Mouse (Mus musculus): ENCODE measurements around the gene Ube2d1. TPM values are rescaled to one million over a fixed set of nuclear protein-coding genes. Genes with fewer than 3 reads are reported as not detected.

Gene Ube2d1
- polyA plus RNA-seq, 1 experiment from 2014 or later, result 125 TPM

DNA sequence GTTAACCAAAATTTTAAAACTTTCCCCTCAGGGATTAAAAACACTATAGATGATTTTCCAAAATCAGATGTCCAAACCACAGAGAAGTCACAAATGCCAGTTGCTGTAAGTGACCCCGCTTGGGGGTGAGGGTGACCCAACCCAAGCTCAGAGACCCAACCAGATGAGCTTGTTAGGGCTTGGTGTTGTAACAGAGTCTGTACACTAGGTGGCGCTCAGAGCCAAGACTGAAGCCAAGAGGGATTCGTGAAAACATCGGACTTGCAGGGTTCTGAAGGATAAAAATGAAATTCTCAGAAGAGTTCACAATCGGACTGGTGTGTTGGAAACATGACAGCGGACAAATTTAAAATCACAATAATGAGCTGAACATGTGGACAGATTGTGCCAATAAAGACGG is 41.7 kb upstream of the Ube2d1 start:
- no peak overlapping the region for H3K27ac ChIP-seq (replicated peaks; ENCODE audit: low read depth, low read length)
- no peaks in the 10 kb centered on the region for H3K9me3 ChIP-seq (ENCODE audit: control insufficient read depth, low read length)
- WGBS, result 20% methylated on average over 7 of the region's 7 CpGs
- H3K4me3 ChIP-seq (ENCODE audit: low read depth, low read length), result no peak overlapping the region
- no peak overlapping the region for H3K4me2 ChIP-seq (ENCODE audit: low read depth, severe bottlenecking)
- H3K36me3 ChIP-seq (ENCODE audit: control insufficient read depth, insufficient read depth, low read length), result peaks cover 2% of the 10 kb centered on the region; the same call in 1 of the 2 replicates
- no peaks in the 10 kb centered on the region for H3K4me1 ChIP-seq (ENCODE audit: control insufficient read depth, insufficient read depth, low read length)
- no peak overlapping the region for H3K9ac ChIP-seq (ENCODE audit: low read length)
- DNase-seq (ENCODE audit: low spot score), result peak; percentile 85
- H3K27me3 ChIP-seq (ENCODE audit: control insufficient read depth, insufficient read depth, low read length), result no peaks in the 10 kb centered on the region
- ATAC-seq (ENCODE audit: insufficient number of reproducible peaks, low FRiP score, low TSS enrichment, low read depth), result no peak

DNA sequence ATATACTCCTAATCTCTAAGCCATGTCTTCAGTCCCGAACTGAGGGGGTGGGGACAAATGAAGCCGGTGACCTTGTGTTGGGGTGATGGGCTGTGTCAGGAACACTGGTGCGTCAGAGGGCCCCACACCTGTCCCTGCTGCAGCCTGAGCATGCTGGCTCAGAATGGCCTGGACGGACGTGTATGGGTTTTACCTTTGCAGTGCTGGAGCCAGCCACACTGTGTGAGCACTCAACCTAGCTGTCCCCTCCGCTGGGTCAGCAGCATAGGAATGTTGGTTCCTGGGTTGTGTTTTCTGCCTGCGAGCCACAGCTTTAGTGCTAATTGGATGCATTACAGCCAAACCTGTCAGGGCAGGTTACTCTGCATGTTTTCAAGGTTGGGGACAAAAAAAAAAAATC is 41.1 kb upstream of the Ube2d1 start:
- no peaks in the 10 kb centered on the region for H3K9me3 ChIP-seq (ENCODE audit: control insufficient read depth, low read length)
- 70% methylated on average over 7 of the region's 7 CpGs for WGBS
- no peak overlapping the region for H3K27ac ChIP-seq (replicated peaks; ENCODE audit: low read depth, low read length)
- ATAC-seq (ENCODE audit: insufficient number of reproducible peaks, low FRiP score, low TSS enrichment, low read depth) (no peak), DNase-seq (ENCODE audit: low spot score) (no peak)
- H3K4me3 ChIP-seq (ENCODE audit: low read depth, low read length), result no peak overlapping the region
- peaks cover 2% of the 10 kb centered on the region; the same call in 1 of the 2 replicates for H3K36me3 ChIP-seq (ENCODE audit: control insufficient read depth, insufficient read depth, low read length)
- no peak overlapping the region for H3K9ac ChIP-seq (ENCODE audit: low read length)
- H3K27me3 ChIP-seq (ENCODE audit: control insufficient read depth, insufficient read depth, low read length), result no peaks in the 10 kb centered on the region
- no peaks in the 10 kb centered on the region for H3K4me1 ChIP-seq (ENCODE audit: control insufficient read depth, insufficient read depth, low read length)
- no peak overlapping the region for H3K4me2 ChIP-seq (ENCODE audit: low read depth, severe bottlenecking)

DNA sequence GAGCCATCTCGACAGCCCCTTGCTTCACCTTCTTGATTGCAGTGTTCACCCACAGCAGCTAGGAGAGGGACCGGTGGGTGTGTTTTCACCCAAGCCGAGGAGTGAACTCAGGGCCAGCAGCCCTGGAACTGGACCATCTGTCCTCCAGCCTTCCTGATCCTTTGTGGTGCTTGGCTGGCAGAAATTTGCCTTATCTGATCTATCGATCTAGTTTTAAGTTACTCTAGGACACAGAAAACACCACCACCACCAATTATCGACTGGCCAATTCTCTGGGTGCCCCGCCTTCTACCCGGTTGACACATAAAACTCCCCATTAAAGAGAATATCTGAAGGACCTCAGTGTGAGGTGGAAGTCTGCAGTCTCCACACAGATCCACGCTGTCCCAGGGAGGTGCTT is 38.6 kb upstream of the Ube2d1 start:
- ATAC-seq (ENCODE audit: insufficient number of reproducible peaks, low FRiP score, low TSS enrichment, low read depth), result no peak
- no peak for DNase-seq (ENCODE audit: low spot score)
- Histone ChIP-seq H3K9ac (ENCODE audit: low read length) (no peak overlapping the region), H3K4me3 (ENCODE audit: low read depth, low read length) (no peak overlapping the region), H3K36me3 (ENCODE audit: control insufficient read depth, insufficient read depth, low read length) (no peaks in the 10 kb centered on the region), H3K9me3 (ENCODE audit: control insufficient read depth, low read length) (no peaks in the 10 kb centered on the region), H3K4me2 (ENCODE audit: low read depth, severe bottlenecking) (no peak overlapping the region), H3K27ac (replicated peaks; ENCODE audit: low read depth, low read length) (no peak overlapping the region), H3K27me3 (ENCODE audit: control insufficient read depth, insufficient read depth, low read length) (no peaks in the 10 kb centered on the region), H3K4me1 (ENCODE audit: control insufficient read depth, insufficient read depth, low read length) (no peaks in the 10 kb centered on the region)
- WGBS, result 86% methylated on average over 8 of the region's 8 CpGs

DNA sequence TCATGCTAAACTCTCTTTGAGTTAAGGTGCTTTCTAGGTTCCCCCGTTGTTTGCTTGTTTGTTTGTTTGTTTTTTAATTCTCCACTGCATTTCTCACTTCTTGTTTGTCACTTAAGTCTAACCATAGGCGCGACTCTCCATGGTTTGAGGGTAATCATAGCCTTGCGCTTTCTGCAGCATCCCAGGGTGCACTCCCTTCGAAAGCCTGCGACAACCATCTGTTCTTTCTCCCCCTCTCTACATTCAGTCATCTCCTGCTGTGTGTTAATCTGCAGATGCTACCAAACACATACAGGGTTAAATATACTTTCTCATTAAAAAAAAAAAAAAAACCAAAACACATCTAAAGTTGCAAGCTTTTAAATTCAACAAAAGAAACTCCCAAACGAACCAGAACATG is 31.4 kb upstream of the Ube2d1 start:
- Histone ChIP-seq H3K27me3 (ENCODE audit: control insufficient read depth, insufficient read depth, low read length) (no peaks in the 10 kb centered on the region), H3K9ac (ENCODE audit: low read length) (no peak overlapping the region), H3K4me1 (ENCODE audit: control insufficient read depth, insufficient read depth, low read length) (no peaks in the 10 kb centered on the region), H3K9me3 (ENCODE audit: control insufficient read depth, low read length) (no peaks in the 10 kb centered on the region), H3K4me3 (ENCODE audit: low read depth, low read length) (no peak overlapping the region), H3K4me2 (ENCODE audit: low read depth, severe bottlenecking) (no peak overlapping the region), H3K27ac (replicated peaks; ENCODE audit: low read depth, low read length) (no peak overlapping the region), H3K36me3 (ENCODE audit: control insufficient read depth, insufficient read depth, low read length) (no peaks in the 10 kb centered on the region)
- no peak for ATAC-seq (ENCODE audit: insufficient number of reproducible peaks, low FRiP score, low TSS enrichment, low read depth)
- WGBS, result 68% methylated on average over 7 of the region's 7 CpGs
- DNase-seq (ENCODE audit: low spot score), result no peak

DNA sequence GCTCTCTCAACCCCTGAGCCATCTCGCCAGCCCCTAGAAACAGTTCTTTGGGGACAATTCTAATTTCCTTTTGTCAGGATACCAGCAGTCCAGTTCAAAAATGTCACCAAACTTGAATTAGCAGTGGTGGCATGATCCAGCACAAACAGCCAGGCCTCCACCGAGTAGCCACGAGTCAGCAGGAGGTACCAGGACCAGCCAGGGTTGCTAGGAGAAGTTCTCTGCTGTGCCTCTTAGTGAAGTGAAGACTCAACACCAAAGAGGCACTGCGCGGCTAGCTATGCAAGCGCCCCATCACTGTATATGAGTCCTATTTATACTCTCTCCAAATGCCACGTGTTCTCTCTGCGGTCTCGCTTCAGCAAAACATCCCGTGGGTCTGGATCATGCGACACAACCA is 31.0 kb upstream of the Ube2d1 start:
- Histone ChIP-seq H3K9ac (ENCODE audit: low read length) (no peak overlapping the region), H3K27ac (replicated peaks; ENCODE audit: low read depth, low read length) (no peak overlapping the region), H3K4me1 (ENCODE audit: control insufficient read depth, insufficient read depth, low read length) (no peaks in the 10 kb centered on the region), H3K4me3 (ENCODE audit: low read depth, low read length) (no peak overlapping the region), H3K4me2 (ENCODE audit: low read depth, severe bottlenecking) (no peak overlapping the region), H3K9me3 (ENCODE audit: control insufficient read depth, low read length) (no peaks in the 10 kb centered on the region), H3K36me3 (ENCODE audit: control insufficient read depth, insufficient read depth, low read length) (no peaks in the 10 kb centered on the region), H3K27me3 (ENCODE audit: control insufficient read depth, insufficient read depth, low read length) (no peaks in the 10 kb centered on the region)
- ATAC-seq (ENCODE audit: insufficient number of reproducible peaks, low FRiP score, low TSS enrichment, low read depth) (no peak), DNase-seq (ENCODE audit: low spot score) (no peak)
- WGBS, result 79% methylated on average over 11 of the region's 11 CpGs

DNA sequence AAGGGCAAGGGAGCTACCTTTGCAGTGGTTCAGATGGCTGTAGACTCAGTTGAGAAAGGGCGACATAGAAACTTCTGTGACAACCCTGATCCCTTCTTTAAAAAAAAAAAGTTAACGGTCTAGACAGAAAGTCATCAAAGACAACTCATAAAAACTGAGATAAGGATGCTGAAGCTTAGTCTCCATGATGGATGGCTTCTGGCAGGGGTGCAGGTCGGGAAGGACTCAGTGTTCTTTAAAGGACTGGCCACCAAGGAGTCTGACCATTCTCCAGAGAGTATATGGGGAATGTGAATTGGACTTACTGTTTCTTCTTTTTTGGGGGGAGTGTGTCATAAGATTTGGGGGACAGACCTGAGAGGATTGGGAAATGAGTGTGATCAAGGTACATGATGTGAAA is 29.5 kb upstream of the Ube2d1 start:
- no peak overlapping the region for H3K4me3 ChIP-seq (ENCODE audit: low read depth, low read length)
- no peak overlapping the region for H3K9ac ChIP-seq (ENCODE audit: low read length)
- no peak overlapping the region for H3K4me2 ChIP-seq (ENCODE audit: low read depth, severe bottlenecking)
- H3K36me3 ChIP-seq (ENCODE audit: control insufficient read depth, insufficient read depth, low read length), result no peaks in the 10 kb centered on the region
- ATAC-seq (ENCODE audit: insufficient number of reproducible peaks, low FRiP score, low TSS enrichment, low read depth) (no peak), DNase-seq (ENCODE audit: low spot score) (no peak)
- no peaks in the 10 kb centered on the region for H3K4me1 ChIP-seq (ENCODE audit: control insufficient read depth, insufficient read depth, low read length)
- H3K27me3 ChIP-seq (ENCODE audit: control insufficient read depth, insufficient read depth, low read length), result no peaks in the 10 kb centered on the region
- no peak overlapping the region for H3K27ac ChIP-seq (replicated peaks; ENCODE audit: low read depth, low read length)
- no peaks in the 10 kb centered on the region for H3K9me3 ChIP-seq (ENCODE audit: control insufficient read depth, low read length)
- WGBS, result 64% methylated on average over 3 of the region's 3 CpGs

DNA sequence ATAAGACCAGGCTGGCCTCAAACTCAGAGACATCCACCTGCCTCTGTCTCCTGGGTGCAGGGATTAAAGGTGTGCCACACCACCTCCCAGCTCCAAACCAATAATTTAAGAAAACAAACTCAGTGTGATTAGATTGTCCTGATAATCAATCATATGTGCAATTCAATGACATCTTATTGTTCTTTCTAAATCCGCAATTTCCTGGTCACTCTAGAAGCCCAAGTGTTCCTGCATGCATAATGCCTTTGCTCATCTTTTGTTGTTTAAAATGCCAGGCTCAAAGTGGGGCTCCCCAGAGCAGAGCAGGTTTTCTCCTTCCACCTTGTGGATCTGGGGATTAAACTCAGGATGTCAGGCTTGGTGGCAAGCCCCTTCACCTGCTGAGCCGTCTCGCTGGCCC is 25.2 kb upstream of the Ube2d1 start:
- WGBS, result 74% methylated on average over 3 of the region's 3 CpGs

DNA sequence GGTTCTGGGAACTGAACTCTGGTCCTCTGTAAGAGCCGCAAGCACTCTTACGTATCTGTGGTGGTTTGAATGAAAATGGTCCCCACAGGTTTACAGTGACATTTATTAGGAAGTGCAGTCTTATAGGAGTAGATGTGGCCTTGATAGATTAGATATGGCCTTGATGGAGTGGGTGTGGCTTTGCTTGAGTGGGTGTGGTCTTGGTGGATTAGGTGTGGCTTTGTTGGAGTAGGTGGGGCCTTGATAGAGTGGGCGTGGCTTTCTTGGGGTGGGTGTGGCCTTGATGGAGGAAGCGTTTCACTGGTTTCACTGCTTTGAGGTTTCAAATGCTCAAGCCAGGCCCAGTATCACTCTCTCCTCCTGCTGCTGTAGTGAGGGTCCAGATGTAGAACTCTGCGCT is 23.1 kb upstream of the Ube2d1 start:
- Histone ChIP-seq H3K27ac (replicated peaks; ENCODE audit: low read depth, low read length) (no peak overlapping the region), H3K9me3 (ENCODE audit: control insufficient read depth, low read length) (no peaks in the 10 kb centered on the region), H3K4me3 (ENCODE audit: low read depth, low read length) (no peak overlapping the region), H3K9ac (ENCODE audit: low read length) (no peak overlapping the region), H3K4me2 (ENCODE audit: low read depth, severe bottlenecking) (no peak overlapping the region), H3K27me3 (ENCODE audit: control insufficient read depth, insufficient read depth, low read length) (no peaks in the 10 kb centered on the region), H3K4me1 (ENCODE audit: control insufficient read depth, insufficient read depth, low read length) (no peaks in the 10 kb centered on the region), H3K36me3 (ENCODE audit: control insufficient read depth, insufficient read depth, low read length) (no peaks in the 10 kb centered on the region)
- no peak for ATAC-seq (ENCODE audit: insufficient number of reproducible peaks, low FRiP score, low TSS enrichment, low read depth)
- no peak for DNase-seq (ENCODE audit: low spot score)
- WGBS, result 94% methylated on average over 5 of the region's 5 CpGs

More for the DNA sequence above, 25.2 kb upstream of the Ube2d1 start:
- no peak for ATAC-seq (ENCODE audit: insufficient number of reproducible peaks, low FRiP score, low TSS enrichment, low read depth)
- Histone ChIP-seq H3K9me3 (ENCODE audit: control insufficient read depth, low read length) (no peaks in the 10 kb centered on the region), H3K27me3 (ENCODE audit: control insufficient read depth, insufficient read depth, low read length) (no peaks in the 10 kb centered on the region), H3K4me2 (ENCODE audit: low read depth, severe bottlenecking) (no peak overlapping the region), H3K36me3 (ENCODE audit: control insufficient read depth, insufficient read depth, low read length) (no peaks in the 10 kb centered on the region), H3K27ac (replicated peaks; ENCODE audit: low read depth, low read length) (no peak overlapping the region), H3K4me3 (ENCODE audit: low read depth, low read length) (no peak overlapping the region), H3K9ac (ENCODE audit: low read length) (no peak overlapping the region), H3K4me1 (ENCODE audit: control insufficient read depth, insufficient read depth, low read length) (no peaks in the 10 kb centered on the region)
- no peak for DNase-seq (ENCODE audit: low spot score)

DNA sequence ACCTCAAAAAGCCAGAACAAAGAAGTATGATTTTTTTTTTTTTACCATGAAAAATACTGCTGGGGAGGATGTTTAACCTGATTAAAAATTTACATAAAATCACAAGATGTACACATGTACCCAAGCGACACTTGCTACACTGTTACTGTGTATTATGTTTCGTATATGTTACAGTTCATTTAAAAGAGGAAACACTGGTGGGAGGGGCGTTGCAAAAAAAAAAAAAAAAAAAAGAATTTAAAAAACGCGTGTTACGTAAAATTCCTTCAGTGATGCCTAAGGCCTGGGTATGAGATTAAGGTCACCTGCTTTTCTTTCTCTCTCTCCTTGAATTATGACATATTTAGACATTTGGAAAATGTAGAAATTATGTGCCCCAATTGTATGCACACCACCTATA is 21.7 kb upstream of the Ube2d1 start:
- Histone ChIP-seq H3K4me1 (ENCODE audit: control insufficient read depth, insufficient read depth, low read length) (no peaks in the 10 kb centered on the region), H3K9me3 (ENCODE audit: control insufficient read depth, low read length) (no peaks in the 10 kb centered on the region), H3K4me2 (ENCODE audit: low read depth, severe bottlenecking) (no peak overlapping the region), H3K27ac (replicated peaks; ENCODE audit: low read depth, low read length) (no peak overlapping the region), H3K9ac (ENCODE audit: low read length) (no peak overlapping the region), H3K4me3 (ENCODE audit: low read depth, low read length) (no peak overlapping the region), H3K27me3 (ENCODE audit: control insufficient read depth, insufficient read depth, low read length) (no peaks in the 10 kb centered on the region), H3K36me3 (ENCODE audit: control insufficient read depth, insufficient read depth, low read length) (no peaks in the 10 kb centered on the region)
- ATAC-seq (ENCODE audit: insufficient number of reproducible peaks, low FRiP score, low TSS enrichment, low read depth) (no peak), DNase-seq (ENCODE audit: low spot score) (no peak)
- WGBS, result 82% methylated on average over 6 of the region's 6 CpGs
